In genomic region chr5:103474259-103474658, GRCm38 (mm10) we compare ENCODE assay signal across 21 mouse cellular contexts. TPM values are rescaled to one million over a fixed set of nuclear protein-coding genes. Genes with fewer than 3 reads are reported as not detected.
DNase-seq lines count a peak whose midpoint lies in the region; ATAC-seq and TF ChIP-seq lines count a peak whose summit lies in the region.
"Had no signal": no experiment of that assay in that cellular context is flagged by ENCODE, and none has a peak within 500 bp of the region (broad histone marks: within the 10 kb centered on the region; RNA-seq: fewer than 3 reads in every experiment).

No protein-coding gene starts in this region.

- no peak overlapping the region for H3K4me2 ChIP-seq in liver, postnatal 0 days (ENCODE audit: low read depth, low read length)

- no peak overlapping the region for H3K4me3 ChIP-seq in liver, adult 2 months (ENCODE audit: insufficient read depth, low read depth, low read length)
- H3K4me3 ChIP-seq in liver, postnatal 0 days (ENCODE audit: low read depth, low read length), result no peak overlapping the region

- H3K36me3 ChIP-seq in liver, adult 2 months (ENCODE audit: control insufficient read depth, insufficient read depth, low read length), result no peaks in the 10 kb centered on the region
- H3K36me3 ChIP-seq in liver, postnatal 0 days (replicated peaks; ENCODE audit: insufficient read depth, low read length), result no peaks in the 10 kb centered on the region
- H3K36me3 ChIP-seq: G1E had no signal

- no peak overlapping the region for H3K27ac ChIP-seq in liver, adult 2 months (replicated peaks; ENCODE audit: insufficient read depth, low read depth, low read length)
- no peak overlapping the region for H3K27ac ChIP-seq in liver, postnatal 0 days (ENCODE audit: low read depth)

- no peaks in the 10 kb centered on the region for H3K9me3 ChIP-seq in liver, postnatal 0 days (ENCODE audit: low read length)

- no peak for TF ChIP-seq CTCF in liver, adult 2 months (IDR thresholded peaks at IDR 0.05; ENCODE audit: low read depth, low read length)
- no peak for TF ChIP-seq CTCF in liver, postnatal 0 days (IDR thresholded peaks at IDR 0.05; ENCODE audit: low read depth)

- DNase-seq in liver, adult 2 months (ENCODE audit: extremely low read depth, low read depth, low spot score), result peak; percentile 2
- no peak for DNase-seq in liver, postnatal 0 days
- no peak for DNase-seq in gastrocnemius, postnatal 4 days (ENCODE audit: low spot score in 2 of 2)
- no peak for DNase-seq in spleen, postnatal 4 days (ENCODE audit: low spot score in 2 of 2)
- DNase-seq: adrenal gland, adult 2 months; adrenal gland, adult 8-10 months; adrenal gland, postnatal 10 days; adrenal gland, postnatal 14 days; adrenal gland, postnatal 25 days; adrenal gland, postnatal 36 days; B cell, adult 2 months; cerebellum, adult 11 months; cerebellum, adult 11-12 months; cerebellum, adult 18-20 months had no signal

- no peak for ATAC-seq in liver, postnatal 0 days
- peak; percentile 68; the same call in 1 of the 2 replicates for ATAC-seq in granulocyte monocyte progenitor cell, adult 5-6 weeks (replicated peaks; ENCODE audit: poor library complexity, severe bottlenecking)
- ATAC-seq in megakaryocyte progenitor cell, adult 5-6 weeks (replicated peaks; ENCODE audit: poor library complexity), result peak; percentile 58
- ATAC-seq: activated CD4-positive, CD25-positive, alpha-beta regulatory T cell, adult 4 months; CD4-positive, CD25-positive, alpha-beta regulatory T cell, adult 4 months; Patski had no signal

- H3K79me2 ChIP-seq in liver, adult 2 months (ENCODE audit: control insufficient read depth, insufficient read depth, low read length), result no peaks in the 10 kb centered on the region

- no peak for TF ChIP-seq POLR2A in liver, adult 2 months (IDR thresholded peaks at IDR 0.05; ENCODE audit: extremely low read depth, insufficient read depth, low read length)

- H3K9ac ChIP-seq in liver, adult 2 months (ENCODE audit: low read depth, low read length), result no peak overlapping the region
- no peak overlapping the region for H3K9ac ChIP-seq in liver, postnatal 0 days (replicated peaks)

- 86% methylated on average over 4 of the region's 4 CpGs for WGBS in liver, adult 2 months
- 65% methylated on average over 4 of the region's 4 CpGs for WGBS in liver, postnatal 0 days (ENCODE audit: insufficient replicate concordance)

- no peaks in the 10 kb centered on the region for H3K4me1 ChIP-seq in liver, adult 2 months (ENCODE audit: control insufficient read depth, insufficient read depth, low read length)
- no peaks in the 10 kb centered on the region for H3K4me1 ChIP-seq in liver, postnatal 0 days (ENCODE audit: insufficient read depth)

- no peaks in the 10 kb centered on the region for H3K27me3 ChIP-seq in liver, adult 2 months (ENCODE audit: control insufficient read depth, insufficient read depth, low read length)
- H3K27me3 ChIP-seq in liver, postnatal 0 days (ENCODE audit: insufficient read depth, low read length), result no peaks in the 10 kb centered on the region
- H3K27me3 ChIP-seq: CH12.LX, Patski had no signal

- no peak for TF ChIP-seq EP300 in liver, postnatal 0 days (IDR thresholded peaks at IDR 0.05; ENCODE audit: low read depth)

RNA-seq across cellular contexts. Expression of gene Ptpn13, which starts 49.3 kb away (rescaled TPM):
- 0.83 and 1.1 TPM in 2 replicates for total RNA-seq in liver, adult 2 months (2014; rRNA removed)
- 0.38 and 0.41 TPM in 2 replicates for polyA plus RNA-seq in liver, adult 2 months (2012; rRNA removed)
- 0.38 and 0.43 TPM in 2 replicates for polyA plus RNA-seq in liver, postnatal 0 days (2015; fragmentation: Nextera tagmentation; extraction: Ambion mirVana)
- not detected in 2 replicates for total RNA-seq in granulocyte monocyte progenitor cell, adult 5-6 weeks (2014; fragmentation: Nextera tagmentation)
- total RNA-seq in granulocyte monocyte progenitor cell, adult 5-6 weeks (2017), result not detected in 2 replicates
- 0.30 and 0.37 TPM in 2 replicates for total RNA-seq in megakaryocyte progenitor cell, adult 5-6 weeks (2015)
- 0.58 and 1.5 TPM in 2 replicates for total RNA-seq in megakaryocyte progenitor cell, adult 5-6 weeks (2017)
- 10 to 100 TPM in 1 of 2 experiments, 1 to 10 TPM in 1; 8.8 to 10.1 TPM for total RNA-seq in gastrocnemius, postnatal 4 days (2021)
- polyA plus RNA-seq: G1E had no signal
